Mouse (Mus musculus) hindbrain, embryonic 16.5 days (tissue): ENCODE results near the gene Ttc19. TPM values are rescaled to one million over a fixed set of nuclear protein-coding genes. Genes with fewer than 3 reads are reported as not detected.

Experiments used
- ATAC-seq: fragments of 200-750 bp; cut with Nextera tagmentation; 2 replicates; pipeline ENCODE4 v1.8.0; 2017; ENCODE audit warnings: moderate TSS enrichment, moderate library complexity
- H3K27ac ChIP-seq: fragments of 300-500 bp; sonication (generic); 2 replicates; pipeline ENCODE4 v1.5.1; 2014; ENCODE audit warnings: low read depth, mild to moderate bottlenecking, control low read depth, low read length, moderate library complexity
- H3K27me3 ChIP-seq: fragments of 300-500 bp; sonication (generic); replicated peaks from 2 replicates; pipeline ENCODE4 v1.6.1; 2014; ENCODE audit warnings: low read length; ENCODE audit not compliant: control insufficient read depth, insufficient read depth
- H3K36me3 ChIP-seq: fragments of 300-500 bp; sonication (generic); 2 replicates; pipeline ENCODE4 v1.6.1; 2014; ENCODE audit warnings: mild to moderate bottlenecking, low read length, moderate library complexity, mixed read lengths; ENCODE audit not compliant: control insufficient read depth, insufficient read depth
- H3K4me1 ChIP-seq: fragments of 300-500 bp; sonication (generic); 2 replicates; pipeline ENCODE4 v1.6.1; 2014; ENCODE audit warnings: low read depth, low read length; ENCODE audit not compliant: control insufficient read depth, insufficient read depth
- H3K4me2 ChIP-seq: fragments of 300-500 bp; sonication (generic); 2 replicates; pipeline ENCODE4 v1.6.1; 2014; ENCODE audit warnings: mild to moderate bottlenecking, low read length, control low read depth, moderate library complexity
- H3K4me3 ChIP-seq: fragments of 300-500 bp; sonication (generic); 2 replicates; pipeline ENCODE4 v1.5.1; 2014; ENCODE audit warnings: mild to moderate bottlenecking, low read length, control low read depth, moderate library complexity
- H3K9ac ChIP-seq: fragments of 300-500 bp; sonication (generic); 2 replicates; pipeline ENCODE4 v1.6.1; 2014; ENCODE audit warnings: low read depth, mild to moderate bottlenecking, control low read depth, low read length, moderate library complexity
- H3K9me3 ChIP-seq: fragments of 300-500 bp; sonication (generic); 2 replicates; pipeline ENCODE4 v1.6.1; 2014; ENCODE audit warnings: mild to moderate bottlenecking, low read length, moderate library complexity; ENCODE audit not compliant: control insufficient read depth
- WGBS: fragments of 180-500 bp; shearing (Covaris S2); extraction: QIAGEN DNeasy Blood & Tissue Kit; methylation state at CpG from one replicate; pipeline ENCODE4 v1.1.7; 2014; 5-methylcytosine and 5-hydroxymethylcytosine counted together
- polyA plus RNA-seq: library from polyadenylated mRNA; unstranded; fragments of >200 nt; fragmentation: Nextera tagmentation; extraction: Ambion mirVana; gene quantifications from 2 replicates; pipeline ENCODE4 v1.2.1, GENCODE M21; 2015

Ttc19 gene
- 41.6 and 42.3 TPM in 2 replicates for polyA plus RNA-seq

GRCm38 (mm10) chr11:62280675-62281600 is at the start of gene Ttc19, which contains the start of gene Zswim7:
Ttc19 (plus strand) TSS chr11:62281473.
Zswim7 (minus strand) TSS chr11:62281375.
- no peaks in the 10 kb centered on the region for H3K9me3 ChIP-seq
- peak within 1 kb of the TSS; percentile 95 for H3K9ac ChIP-seq
- WGBS = under 1% methylated on average over 51 of the region's 68 CpGs
- peaks cover 13% of the 10 kb centered on the region for H3K36me3 ChIP-seq
- H3K4me3 ChIP-seq = peak within 1 kb of the TSS; percentile 94
- peak; percentile 97 for ATAC-seq
- no peaks in the 10 kb centered on the region for H3K27me3 ChIP-seq
- peaks cover 3% of the 10 kb centered on the region; the same call in 1 of the 2 replicates for H3K4me1 ChIP-seq
- H3K27ac ChIP-seq = peak within 1 kb of the TSS; percentile 92
- H3K4me2 ChIP-seq = peak within 1 kb of the TSS; percentile 73

- no peak overlapping the region for H3K4me2 ChIP-seq
- 80% methylated on average over 12 of the region's 12 CpGs for WGBS
- no peak overlapping the region for H3K4me3 ChIP-seq
- H3K27me3 ChIP-seq = no peaks in the 10 kb centered on the region
- ATAC-seq = no peak
- no peak overlapping the region for H3K27ac ChIP-seq
- no peak overlapping the region for H3K9ac ChIP-seq
- H3K4me1 ChIP-seq = no peaks in the 10 kb centered on the region
- H3K9me3 ChIP-seq = no peaks in the 10 kb centered on the region
- no peaks in the 10 kb centered on the region for H3K36me3 ChIP-seq
Measured at GRCm38 (mm10) chr11:62240631-62241261, 40.5 kb upstream of the Ttc19 start.

- ATAC-seq = no peak
- Histone ChIP-seq H3K9me3 (no peaks in the 10 kb centered on the region), H3K27ac (no peak overlapping the region), H3K36me3 (no peaks in the 10 kb centered on the region), H3K4me2 (no peak overlapping the region), H3K4me1 (peaks cover 3% of the 10 kb centered on the region), H3K27me3 (no peaks in the 10 kb centered on the region; the same call in 1 of the 2 replicates), H3K9ac (no peak overlapping the region), H3K4me3 (no peak overlapping the region)
- 85% methylated on average over 8 of the region's 8 CpGs for WGBS
Measured at GRCm38 (mm10) chr11:62243871-62244270, 37.4 kb upstream of the Ttc19 start.

- Histone ChIP-seq H3K9ac (no peak overlapping the region), H3K4me3 (no peak overlapping the region), H3K4me1 (peaks cover 6% of the 10 kb centered on the region), H3K4me2 (no peak overlapping the region), H3K27ac (no peak overlapping the region), H3K27me3 (no peaks in the 10 kb centered on the region; the same call in 1 of the 2 replicates), H3K36me3 (no peaks in the 10 kb centered on the region), H3K9me3 (no peaks in the 10 kb centered on the region)
- ATAC-seq = no peak
- 92% methylated on average over 4 of the region's 4 CpGs for WGBS
Measured at GRCm38 (mm10) chr11:62244471-62244870, 36.8 kb upstream of the Ttc19 start.

- no peak overlapping the region for H3K27ac ChIP-seq
- H3K4me3 ChIP-seq = peak overlapping the region; percentile 76
- peaks cover 9% of the 10 kb centered on the region for H3K4me1 ChIP-seq
- peaks cover 9% of the 10 kb centered on the region for H3K27me3 ChIP-seq
- ATAC-seq = no peak
- WGBS = 41% methylated on average over 18 of the region's 18 CpGs
- peak overlapping the region; percentile 100 for H3K4me2 ChIP-seq
- no peaks in the 10 kb centered on the region for H3K9me3 ChIP-seq
- peak overlapping the region; percentile 61 for H3K9ac ChIP-seq
- H3K36me3 ChIP-seq = no peaks in the 10 kb centered on the region
Measured at GRCm38 (mm10) chr11:62247759-62248400, 33.4 kb upstream of the Ttc19 start.

GRCm38 (mm10) chr11:62248401-62249244 is 32.6 kb upstream of the Ttc19 start, which contains the start of gene Adora2b:
Adora2b (plus strand) TSS chr11:62248984.
- Histone ChIP-seq H3K4me2 (peak within 1 kb of the TSS; percentile 100), H3K9ac (peak within 1 kb of the TSS; percentile 61), H3K4me3 (peak within 1 kb of the TSS; percentile 76), H3K27me3 (peaks cover 9% of the 10 kb centered on the region), H3K36me3 (no peaks in the 10 kb centered on the region), H3K4me1 (peaks cover 9% of the 10 kb centered on the region), H3K27ac (peak within 1 kb of the TSS; percentile 39; the same call in 1 of the 2 replicates), H3K9me3 (no peaks in the 10 kb centered on the region)
- under 1% methylated on average over 64 of the region's 69 CpGs for WGBS
- ATAC-seq = peak; percentile 89

- peak overlapping the region; percentile 76 for H3K4me3 ChIP-seq
- peak overlapping the region; percentile 100 for H3K4me2 ChIP-seq
- H3K27ac ChIP-seq = no peak overlapping the region
- H3K27me3 ChIP-seq = peaks cover 9% of the 10 kb centered on the region
- H3K36me3 ChIP-seq = no peaks in the 10 kb centered on the region
- H3K4me1 ChIP-seq = peaks cover 9% of the 10 kb centered on the region
- 0 out of 2 replicates have a peak, but pooled peaks have one; percentile 9 for ATAC-seq
- no peaks in the 10 kb centered on the region for H3K9me3 ChIP-seq
- 3% methylated on average over 35 of the region's 35 CpGs for WGBS
- H3K9ac ChIP-seq = peak overlapping the region; percentile 61
Measured at GRCm38 (mm10) chr11:62249266-62250037, 31.8 kb upstream of the Ttc19 start.

GRCm38 (mm10) chr11:62251047-62251446 is 30.2 kb upstream of the Ttc19 start:
- Histone ChIP-seq H3K9ac (no peak overlapping the region), H3K27me3 (peaks cover 9% of the 10 kb centered on the region), H3K9me3 (no peaks in the 10 kb centered on the region), H3K4me2 (peak overlapping the region; percentile 100), H3K4me3 (no peak overlapping the region), H3K27ac (no peak overlapping the region), H3K4me1 (peaks cover 9% of the 10 kb centered on the region), H3K36me3 (no peaks in the 10 kb centered on the region)
- WGBS = 73% methylated on average over 11 of the region's 11 CpGs
- no peak for ATAC-seq
